Mouse (Mus musculus): ENCODE measurements around the gene Ddx20. TPM values are rescaled to one million over a fixed set of nuclear protein-coding genes. Genes with fewer than 3 reads are reported as not detected.

Gene Ddx20
- 26.0 and 31.3 TPM in 2 replicates for polyA plus RNA-seq (2011; ENCODE audit: insufficient read depth, insufficient read length, low read depth, missing spikeins)

DNA sequence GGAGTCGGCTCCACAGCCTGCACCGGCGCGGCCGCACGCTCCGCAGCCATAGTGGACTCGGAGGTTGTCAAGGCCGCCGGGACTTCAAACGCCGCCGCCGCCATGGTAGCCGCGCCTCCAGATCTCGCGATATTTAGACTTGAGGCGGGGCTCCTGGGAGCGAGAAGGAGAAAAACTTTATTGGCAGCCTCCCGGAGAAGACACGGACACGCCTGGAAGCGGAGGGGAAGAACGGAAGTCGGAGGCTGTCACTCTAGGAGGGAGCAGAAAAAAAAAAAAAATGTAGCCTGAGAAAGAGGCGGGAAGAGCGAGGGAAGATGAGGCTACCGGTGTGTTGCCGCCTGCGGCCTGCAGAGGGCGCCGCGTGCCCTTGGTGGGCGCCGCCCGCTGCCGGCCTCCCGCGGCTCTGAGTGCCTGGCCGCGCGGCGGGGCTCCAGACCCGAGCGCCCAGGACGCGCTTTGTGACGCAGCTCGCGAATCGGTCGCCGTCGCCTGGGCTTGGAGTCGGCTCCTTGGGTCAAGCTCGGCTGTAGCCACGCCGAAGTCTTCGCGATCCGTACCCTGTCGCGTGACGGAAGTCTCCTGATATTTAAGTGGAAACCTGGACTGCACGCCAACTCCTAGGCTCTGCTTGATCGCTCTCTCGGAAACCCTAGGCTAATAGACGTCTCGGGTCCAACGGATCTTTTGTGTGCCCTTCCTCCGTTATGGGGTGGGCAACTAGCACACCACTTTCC lies at the start of gene Ddx20:
TSS of gene Ddx20 (minus strand) at position 251 of the 737 bp plus-strand sequence.
- Histone ChIP-seq H3K27me3 (ENCODE audit: control insufficient read depth, insufficient read depth, low read length, poor library complexity, severe bottlenecking) (no peaks in the 10 kb centered on the region), H3K9me3 (replicated peaks; ENCODE audit: control insufficient read depth, insufficient read depth, low read length, poor library complexity, severe bottlenecking) (no peaks in the 10 kb centered on the region), H3K9ac (ENCODE audit: low read depth, poor library complexity, severe bottlenecking) (peak within 1 kb of the TSS; percentile 94), H3K4me3 (ENCODE audit: low read depth, low read length) (peak within 1 kb of the TSS; percentile 94), H3K4me1 (ENCODE audit: control insufficient read depth, insufficient read depth, low read length) (no peaks in the 10 kb centered on the region), H3K36me3 (ENCODE audit: control insufficient read depth, insufficient read depth, low read length, poor library complexity, severe bottlenecking) (peaks cover 17% of the 10 kb centered on the region), H3K27ac (ENCODE audit: insufficient read depth, low read length) (no peak within 1 kb of the TSS)
- TF ChIP-seq CTCF (IDR thresholded peaks at IDR 0.05; ENCODE audit: low read depth, low read length): peak; percentile 71
- no peak for TF ChIP-seq POLR2A (IDR thresholded peaks at IDR 0.05; ENCODE audit: insufficient read depth, low read length)
- peak; percentile 60; the same call in 1 of the 2 replicates for TF ChIP-seq EP300 (IDR thresholded peaks at IDR 0.05; ENCODE audit: insufficient read depth, low read depth, low read length)

DNA sequence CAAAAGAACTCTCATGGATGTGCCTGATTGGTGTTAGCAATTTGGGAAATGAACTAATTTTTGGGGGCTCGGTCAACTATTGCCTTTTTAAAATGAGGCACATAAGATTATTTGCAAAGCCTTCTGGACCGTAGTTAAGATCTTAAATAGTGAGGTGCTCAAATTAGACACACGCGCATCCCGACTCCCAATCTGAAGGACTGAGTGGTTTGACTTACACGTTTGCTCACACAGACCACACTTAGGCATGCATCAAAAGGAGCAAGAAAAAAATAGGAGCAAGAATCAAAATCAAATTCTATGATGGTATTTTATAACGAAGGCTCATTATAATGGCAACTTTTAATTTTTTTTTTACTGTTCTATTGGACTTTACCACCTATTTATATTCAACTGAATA lies 49.7 kb upstream of the Ddx20 start:
- Histone ChIP-seq H3K9ac (ENCODE audit: low read depth, poor library complexity, severe bottlenecking) (no peak overlapping the region), H3K9me3 (replicated peaks; ENCODE audit: control insufficient read depth, insufficient read depth, low read length, poor library complexity, severe bottlenecking) (no peaks in the 10 kb centered on the region), H3K4me1 (ENCODE audit: control insufficient read depth, insufficient read depth, low read length) (no peaks in the 10 kb centered on the region), H3K4me3 (ENCODE audit: low read depth, low read length) (no peak overlapping the region), H3K36me3 (ENCODE audit: control insufficient read depth, insufficient read depth, low read length, poor library complexity, severe bottlenecking) (no peaks in the 10 kb centered on the region; the same call in 1 of the 2 replicates), H3K27ac (ENCODE audit: insufficient read depth, low read length) (no peak overlapping the region), H3K27me3 (ENCODE audit: control insufficient read depth, insufficient read depth, low read length, poor library complexity, severe bottlenecking) (no peaks in the 10 kb centered on the region)
- TF ChIP-seq POLR2A (IDR thresholded peaks at IDR 0.05; ENCODE audit: insufficient read depth, low read length) (no peak), EP300 (IDR thresholded peaks at IDR 0.05; ENCODE audit: insufficient read depth, low read depth, low read length) (no peak), CTCF (IDR thresholded peaks at IDR 0.05; ENCODE audit: low read depth, low read length) (no peak)

DNA sequence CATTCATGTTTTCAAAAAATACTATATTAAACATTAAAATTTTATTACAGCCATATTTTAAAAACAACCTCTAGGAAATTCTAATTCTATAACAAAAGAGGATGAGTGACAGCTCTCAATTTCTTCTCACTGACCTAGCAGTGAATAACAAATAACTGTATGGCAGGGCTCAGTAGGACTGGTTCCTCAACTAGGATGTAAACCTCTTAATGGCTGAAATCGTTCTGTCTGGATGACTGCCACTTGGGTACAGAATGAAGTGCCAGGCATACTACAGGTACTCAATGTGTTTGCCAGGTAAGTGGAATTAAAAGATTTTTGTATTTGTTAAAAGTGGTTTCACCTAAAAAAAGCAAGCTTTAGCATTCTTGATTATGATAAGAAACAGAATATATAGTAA lies 48.8 kb upstream of the Ddx20 start:
- Histone ChIP-seq H3K9ac (ENCODE audit: low read depth, poor library complexity, severe bottlenecking) (no peak overlapping the region), H3K36me3 (ENCODE audit: control insufficient read depth, insufficient read depth, low read length, poor library complexity, severe bottlenecking) (no peaks in the 10 kb centered on the region; the same call in 1 of the 2 replicates), H3K4me1 (ENCODE audit: control insufficient read depth, insufficient read depth, low read length) (no peaks in the 10 kb centered on the region), H3K27me3 (ENCODE audit: control insufficient read depth, insufficient read depth, low read length, poor library complexity, severe bottlenecking) (no peaks in the 10 kb centered on the region), H3K9me3 (replicated peaks; ENCODE audit: control insufficient read depth, insufficient read depth, low read length, poor library complexity, severe bottlenecking) (no peaks in the 10 kb centered on the region), H3K4me3 (ENCODE audit: low read depth, low read length) (no peak overlapping the region), H3K27ac (ENCODE audit: insufficient read depth, low read length) (no peak overlapping the region)
- no peak for TF ChIP-seq CTCF (IDR thresholded peaks at IDR 0.05; ENCODE audit: low read depth, low read length)
- no peak for TF ChIP-seq POLR2A (IDR thresholded peaks at IDR 0.05; ENCODE audit: insufficient read depth, low read length)
- TF ChIP-seq EP300 (IDR thresholded peaks at IDR 0.05; ENCODE audit: insufficient read depth, low read depth, low read length): no peak

DNA sequence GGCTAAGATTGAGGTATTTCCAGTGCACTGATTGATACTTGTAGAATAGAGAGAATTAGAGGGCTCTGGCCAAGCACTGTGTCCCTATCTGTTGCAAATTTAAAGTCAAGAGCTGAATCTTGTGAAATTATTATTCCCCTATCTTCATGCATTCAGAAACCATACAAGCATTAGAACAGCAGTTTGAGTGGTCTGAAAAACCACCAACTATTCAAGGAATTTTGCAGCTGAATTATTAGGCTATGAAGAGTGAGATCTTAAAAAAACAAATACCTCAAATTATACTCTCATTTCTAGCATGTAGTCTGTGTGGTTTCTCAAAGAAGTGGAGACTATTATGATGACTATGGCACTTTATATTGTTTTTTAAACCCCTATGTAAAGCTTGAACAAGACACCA lies 47.9 kb upstream of the Ddx20 start:
- Histone ChIP-seq H3K9me3 (replicated peaks; ENCODE audit: control insufficient read depth, insufficient read depth, low read length, poor library complexity, severe bottlenecking) (no peaks in the 10 kb centered on the region), H3K27ac (ENCODE audit: insufficient read depth, low read length) (no peak overlapping the region), H3K9ac (ENCODE audit: low read depth, poor library complexity, severe bottlenecking) (no peak overlapping the region), H3K36me3 (ENCODE audit: control insufficient read depth, insufficient read depth, low read length, poor library complexity, severe bottlenecking) (no peaks in the 10 kb centered on the region; the same call in 1 of the 2 replicates), H3K4me1 (ENCODE audit: control insufficient read depth, insufficient read depth, low read length) (no peaks in the 10 kb centered on the region), H3K4me3 (ENCODE audit: low read depth, low read length) (no peak overlapping the region), H3K27me3 (ENCODE audit: control insufficient read depth, insufficient read depth, low read length, poor library complexity, severe bottlenecking) (no peaks in the 10 kb centered on the region)
- no peak for TF ChIP-seq EP300 (IDR thresholded peaks at IDR 0.05; ENCODE audit: insufficient read depth, low read depth, low read length)
- TF ChIP-seq CTCF (IDR thresholded peaks at IDR 0.05; ENCODE audit: low read depth, low read length): no peak
- TF ChIP-seq POLR2A (IDR thresholded peaks at IDR 0.05; ENCODE audit: insufficient read depth, low read length): no peak

DNA sequence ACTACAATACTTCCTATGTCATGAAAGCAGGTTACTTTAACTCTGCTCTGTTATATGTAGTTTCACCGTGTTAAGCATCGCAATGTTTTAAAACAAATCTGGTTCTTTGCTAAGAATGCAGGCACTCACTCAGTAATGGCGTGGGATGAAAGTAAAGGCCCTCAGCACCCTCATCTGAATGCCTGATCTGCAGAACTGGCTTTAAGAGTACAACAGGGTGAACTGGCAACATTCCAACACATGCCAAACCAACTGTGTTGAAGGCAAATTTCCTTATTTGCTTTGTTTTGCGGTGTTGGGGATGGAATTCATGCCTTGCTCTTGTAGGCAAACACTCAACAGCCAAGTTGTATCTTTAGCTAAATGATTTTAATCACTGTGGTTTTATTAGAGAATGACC lies 46.2 kb upstream of the Ddx20 start:
- Histone ChIP-seq H3K9me3 (replicated peaks; ENCODE audit: control insufficient read depth, insufficient read depth, low read length, poor library complexity, severe bottlenecking) (no peaks in the 10 kb centered on the region), H3K9ac (ENCODE audit: low read depth, poor library complexity, severe bottlenecking) (no peak overlapping the region), H3K27ac (ENCODE audit: insufficient read depth, low read length) (no peak overlapping the region), H3K27me3 (ENCODE audit: control insufficient read depth, insufficient read depth, low read length, poor library complexity, severe bottlenecking) (no peaks in the 10 kb centered on the region), H3K36me3 (ENCODE audit: control insufficient read depth, insufficient read depth, low read length, poor library complexity, severe bottlenecking) (no peaks in the 10 kb centered on the region; the same call in 1 of the 2 replicates), H3K4me1 (ENCODE audit: control insufficient read depth, insufficient read depth, low read length) (no peaks in the 10 kb centered on the region), H3K4me3 (ENCODE audit: low read depth, low read length) (no peak overlapping the region)
- no peak for TF ChIP-seq CTCF (IDR thresholded peaks at IDR 0.05; ENCODE audit: low read depth, low read length)

DNA sequence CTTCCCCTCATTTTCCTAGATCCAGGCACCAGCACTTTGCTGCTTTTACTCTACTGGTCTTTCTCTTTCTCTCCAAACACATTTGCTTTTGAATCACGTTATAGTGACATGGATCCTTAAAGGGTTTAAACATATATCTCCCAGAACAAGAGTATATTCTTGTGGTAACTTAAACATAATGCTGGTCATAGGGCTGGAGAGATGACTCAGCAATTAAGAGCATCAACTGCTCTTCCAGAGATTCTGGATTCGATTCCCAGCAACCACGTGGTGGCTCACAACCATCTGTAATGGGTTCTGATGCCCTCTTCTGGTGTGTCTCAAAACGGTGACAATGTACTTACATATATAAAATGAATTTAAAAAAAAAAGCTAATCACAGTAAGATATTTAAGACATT lies 45.0 kb upstream of the Ddx20 start:
- TF ChIP-seq POLR2A (IDR thresholded peaks at IDR 0.05; ENCODE audit: insufficient read depth, low read length) (no peak), EP300 (IDR thresholded peaks at IDR 0.05; ENCODE audit: insufficient read depth, low read depth, low read length) (no peak), CTCF (IDR thresholded peaks at IDR 0.05; ENCODE audit: low read depth, low read length) (no peak)
- no peak overlapping the region for H3K4me3 ChIP-seq (ENCODE audit: low read depth, low read length)
- H3K36me3 ChIP-seq (ENCODE audit: control insufficient read depth, insufficient read depth, low read length, poor library complexity, severe bottlenecking): no peaks in the 10 kb centered on the region; the same call in 1 of the 2 replicates
- no peak overlapping the region for H3K27ac ChIP-seq (ENCODE audit: insufficient read depth, low read length)
- no peaks in the 10 kb centered on the region for H3K4me1 ChIP-seq (ENCODE audit: control insufficient read depth, insufficient read depth, low read length)
- H3K9ac ChIP-seq (ENCODE audit: low read depth, poor library complexity, severe bottlenecking): no peak overlapping the region
- no peaks in the 10 kb centered on the region for H3K27me3 ChIP-seq (ENCODE audit: control insufficient read depth, insufficient read depth, low read length, poor library complexity, severe bottlenecking)
- H3K9me3 ChIP-seq (replicated peaks; ENCODE audit: control insufficient read depth, insufficient read depth, low read length, poor library complexity, severe bottlenecking): no peaks in the 10 kb centered on the region

All from ES-Bruce4 (cell line).